Mouse (Mus musculus) intestine, postnatal 0 days (tissue): Measurements from ENCODE around the gene Ext2. TPM values are rescaled to one million over a fixed set of nuclear protein-coding genes. Genes with fewer than 3 reads are reported as not detected.
A peak's percentile ranks its signal among the peaks of the same experiment; 100 is the strongest.

ENCODE experiments used
- ATAC-seq: fragments of 200-750 bp; cut with Nextera tagmentation; 2 replicates; pipeline ENCODE4 v1.8.0; 2017; ENCODE audit warnings: mild to moderate bottlenecking, moderate TSS enrichment, moderate library complexity
- H3K27ac ChIP-seq: fragments of 300-500 bp; sonication (generic); 2 replicates; pipeline ENCODE4 v1.5.1; 2014; ENCODE audit warnings: mild to moderate bottlenecking, low read depth, low read length, moderate library complexity
- H3K27me3 ChIP-seq: fragments of 300-500 bp; sonication (generic); replicated peaks from 2 replicates; pipeline ENCODE4 v1.6.1; 2014; ENCODE audit warnings: low read length, mixed read lengths; ENCODE audit not compliant: control insufficient read depth, insufficient read depth
- H3K36me3 ChIP-seq: fragments of 300-500 bp; sonication (generic); 2 replicates; pipeline ENCODE4 v1.6.1; 2014; ENCODE audit warnings: mild to moderate bottlenecking, moderate library complexity; ENCODE audit not compliant: control insufficient read depth, insufficient read depth
- H3K4me1 ChIP-seq: fragments of 300-500 bp; sonication (generic); replicated peaks from 2 replicates; pipeline ENCODE4 v1.6.1; 2014; ENCODE audit warnings: antibody characterized with exemption, low read length, mixed read lengths; ENCODE audit not compliant: control insufficient read depth, insufficient read depth
- H3K4me2 ChIP-seq: fragments of 300-500 bp; sonication (generic); replicated peaks from 2 replicates; pipeline ENCODE4 v1.6.1; 2014; ENCODE audit warnings: low read depth, mild to moderate bottlenecking, moderate library complexity
- H3K4me3 ChIP-seq: fragments of 300-500 bp; sonication (generic); 2 replicates; pipeline ENCODE4 v1.5.1; 2014; ENCODE audit warnings: low read depth, low read length
- H3K9ac ChIP-seq: fragments of 300-500 bp; sonication (generic); 2 replicates; pipeline ENCODE4 v1.6.1; 2014; ENCODE audit warnings: mild to moderate bottlenecking, low read depth, low read length
- H3K9me3 ChIP-seq: fragments of 300-500 bp; sonication (generic); 2 replicates; pipeline ENCODE4 v1.6.1; 2016; ENCODE audit warnings: mixed run types; ENCODE audit not compliant: control insufficient read depth
- CTCF ChIP-seq: sonication (generic); IDR thresholded peaks from 2 replicates; pipeline ENCODE4 v1.5.1; 2016; ENCODE audit warnings: low read depth, mild to moderate bottlenecking, control low read depth, antibody characterized with exemption, moderate library complexity
- WGBS: fragments of 180-500 bp; shearing (Covaris S2); extraction: QIAGEN DNeasy Blood & Tissue Kit; methylation state at CpG from one replicate; pipeline ENCODE4 v1.1.7; 2014; 5-methylcytosine and 5-hydroxymethylcytosine counted together
- polyA plus RNA-seq: library from polyadenylated mRNA; unstranded; fragments of >200 nt; fragmentation: Nextera tagmentation; extraction: Ambion mirVana; gene quantifications from 2 replicates; pipeline ENCODE4 v1.2.1, GENCODE M21; 2015

Ext2 gene
- polyA plus RNA-seq, 1 experiment from 2014 or later, result 40.8 TPM

DNA sequence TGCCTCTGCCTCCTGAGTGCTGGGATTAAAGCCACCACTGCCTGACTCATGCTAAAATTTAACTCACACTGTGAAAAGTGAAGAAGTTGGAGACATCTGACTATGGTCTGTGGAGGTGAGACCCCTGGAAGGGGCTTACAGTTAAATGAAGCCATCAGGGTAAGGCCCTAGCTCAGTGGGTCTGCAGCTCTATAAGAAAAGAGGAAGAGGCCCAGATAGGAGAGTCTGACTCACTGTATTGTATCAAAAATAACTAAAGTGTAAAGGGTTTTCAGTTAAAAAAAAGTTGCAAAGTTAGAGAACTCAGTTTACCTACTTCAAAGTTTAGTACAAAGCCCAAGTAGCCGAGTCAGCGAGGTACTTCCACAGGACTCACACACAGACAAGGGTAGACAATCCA, 19.4 kb downstream of the Ext2 start:
- H3K9me3 ChIP-seq, result no peaks in the 10 kb centered on the region
- no peaks in the 10 kb centered on the region for H3K4me1 ChIP-seq
- H3K9ac ChIP-seq, result no peak overlapping the region
- H3K4me2 ChIP-seq, result no peak overlapping the region
- H3K4me3 ChIP-seq, result no peak overlapping the region
- no peak for TF ChIP-seq CTCF
- WGBS, result 93% methylated on average over 2 of the region's 2 CpGs
- peaks cover 73% of the 10 kb centered on the region for H3K36me3 ChIP-seq
- H3K27ac ChIP-seq, result no peak overlapping the region
- no peaks in the 10 kb centered on the region for H3K27me3 ChIP-seq
- no peak for ATAC-seq

DNA sequence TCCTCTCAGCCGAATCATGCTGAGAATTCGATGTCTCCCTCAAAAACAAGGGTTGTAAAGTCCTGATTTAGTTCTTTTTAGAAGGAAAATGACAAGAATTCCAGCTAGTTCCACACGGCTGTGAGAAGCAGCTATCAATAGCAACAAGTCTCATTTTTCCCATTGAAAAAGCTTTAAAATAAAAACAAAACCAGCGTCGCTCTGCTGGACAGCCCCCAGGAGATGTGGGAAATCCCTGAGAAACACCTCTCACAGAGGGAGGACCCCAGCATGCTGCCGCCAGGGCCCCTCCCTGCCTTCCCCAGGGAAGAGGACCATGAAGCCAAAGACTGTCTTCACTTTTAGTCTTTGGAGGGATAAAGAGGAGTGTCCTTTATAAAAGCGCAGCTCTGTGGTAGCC, 21.3 kb downstream of the Ext2 start:
- Histone ChIP-seq H3K4me3 (no peak overlapping the region), H3K4me2 (no peak overlapping the region), H3K27me3 (no peaks in the 10 kb centered on the region), H3K36me3 (peaks cover 69% of the 10 kb centered on the region), H3K27ac (no peak overlapping the region), H3K4me1 (no peaks in the 10 kb centered on the region), H3K9me3 (no peaks in the 10 kb centered on the region), H3K9ac (no peak overlapping the region)
- WGBS, result 86% methylated on average over 7 of the region's 7 CpGs
- no peak for ATAC-seq
- TF ChIP-seq CTCF, result no peak

GRCm38 (mm10) chr2:93797162-93797795, 25.1 kb downstream of the Ext2 start:
- H3K4me3 ChIP-seq, result no peak overlapping the region

DNA sequence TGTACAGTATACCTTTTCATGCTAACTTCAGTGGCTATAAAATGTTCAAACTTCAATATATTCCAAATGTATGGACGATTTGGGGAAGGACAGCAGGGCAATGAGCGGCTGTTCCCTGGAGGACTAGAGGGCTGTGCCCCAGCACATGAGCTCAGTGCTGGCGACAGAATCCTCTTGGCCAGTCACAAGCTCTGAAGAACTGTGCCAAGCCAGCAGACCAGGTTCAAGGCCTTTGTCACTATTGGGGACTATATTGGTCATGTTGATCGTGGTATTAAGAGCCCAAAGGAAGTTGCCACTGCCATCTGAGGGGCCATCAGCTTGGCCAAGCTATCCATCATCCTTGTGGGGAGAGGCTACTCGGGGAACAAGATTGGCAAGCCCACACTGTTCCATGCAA, 28.0 kb downstream of the Ext2 start:
- peaks cover 44% of the 10 kb centered on the region for H3K36me3 ChIP-seq
- H3K4me1 ChIP-seq, result no peaks in the 10 kb centered on the region
- H3K27me3 ChIP-seq, result no peaks in the 10 kb centered on the region
- H3K4me2 ChIP-seq, result no peak overlapping the region
- H3K27ac ChIP-seq, result no peak overlapping the region
- TF ChIP-seq CTCF, result no peak
- H3K9me3 ChIP-seq, result no peaks in the 10 kb centered on the region
- 86% methylated on average over 5 of the region's 5 CpGs for WGBS
- ATAC-seq, result no peak
- no peak overlapping the region for H3K4me3 ChIP-seq
- H3K9ac ChIP-seq, result no peak overlapping the region

More at GRCm38 (mm10) chr2:93797162-93797795, 25.1 kb downstream of the Ext2 start:
- 65% methylated on average over 19 of the region's 19 CpGs for WGBS
- H3K27ac ChIP-seq, result no peak overlapping the region; the same call in 1 of the 2 replicates
- H3K9me3 ChIP-seq, result no peaks in the 10 kb centered on the region
- no peaks in the 10 kb centered on the region for H3K27me3 ChIP-seq
- no peak for ATAC-seq
- no peaks in the 10 kb centered on the region for H3K4me1 ChIP-seq
- H3K4me2 ChIP-seq, result no peak overlapping the region
- H3K36me3 ChIP-seq, result peaks cover 67% of the 10 kb centered on the region
- H3K9ac ChIP-seq, result no peak overlapping the region
- 0 out of 2 replicates have a peak, but pooled peaks have one; percentile 20 for TF ChIP-seq CTCF

DNA sequence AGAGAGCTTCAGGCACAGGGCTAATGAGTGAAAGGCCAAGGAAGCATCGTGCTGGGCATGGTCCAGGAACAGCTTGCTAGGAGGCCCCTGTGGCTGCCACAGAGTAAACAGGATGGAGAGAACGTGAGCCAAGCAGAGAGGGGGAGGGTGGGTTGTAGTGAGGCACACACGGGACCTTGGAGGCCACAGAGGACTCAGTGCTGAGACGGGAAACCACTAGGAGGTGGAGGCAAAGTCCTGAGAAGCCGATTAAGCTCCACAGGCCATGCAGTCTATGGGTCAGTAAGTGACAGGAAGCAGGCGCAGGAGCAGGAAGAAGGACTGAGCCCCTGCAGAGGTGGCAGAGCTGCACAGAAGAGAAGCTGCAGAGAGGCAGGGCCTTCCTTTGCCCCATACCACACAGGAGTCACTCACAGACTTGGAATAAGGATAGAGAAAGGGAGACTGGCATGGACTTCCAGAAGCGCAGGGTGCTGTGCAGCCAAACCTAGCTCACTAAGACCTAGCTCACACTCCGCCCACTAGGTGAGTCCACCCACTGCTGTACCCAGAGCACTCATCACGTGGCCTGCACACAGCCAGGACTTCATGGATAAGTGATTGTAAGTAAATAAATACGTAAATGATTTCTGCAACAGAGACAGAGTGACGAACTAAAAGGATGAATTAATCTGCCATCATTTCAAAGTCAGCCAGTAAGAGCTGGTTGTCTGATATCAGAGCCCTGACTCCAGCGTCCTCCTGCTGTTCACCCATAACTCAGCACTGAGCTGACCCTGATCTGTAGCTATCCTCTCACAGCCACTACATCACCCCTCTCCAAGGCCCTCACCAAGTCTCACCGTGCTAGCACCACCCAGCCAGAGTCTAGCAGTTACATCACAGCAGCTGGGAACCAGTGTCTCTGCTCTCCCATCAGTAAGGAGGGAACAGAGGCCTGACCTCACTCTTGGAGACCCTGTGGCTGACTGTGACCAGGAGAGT, 30.6 kb downstream of the Ext2 start:
- WGBS, result 41% methylated on average over 13 of the region's 13 CpGs
- no peak for TF ChIP-seq CTCF

DNA sequence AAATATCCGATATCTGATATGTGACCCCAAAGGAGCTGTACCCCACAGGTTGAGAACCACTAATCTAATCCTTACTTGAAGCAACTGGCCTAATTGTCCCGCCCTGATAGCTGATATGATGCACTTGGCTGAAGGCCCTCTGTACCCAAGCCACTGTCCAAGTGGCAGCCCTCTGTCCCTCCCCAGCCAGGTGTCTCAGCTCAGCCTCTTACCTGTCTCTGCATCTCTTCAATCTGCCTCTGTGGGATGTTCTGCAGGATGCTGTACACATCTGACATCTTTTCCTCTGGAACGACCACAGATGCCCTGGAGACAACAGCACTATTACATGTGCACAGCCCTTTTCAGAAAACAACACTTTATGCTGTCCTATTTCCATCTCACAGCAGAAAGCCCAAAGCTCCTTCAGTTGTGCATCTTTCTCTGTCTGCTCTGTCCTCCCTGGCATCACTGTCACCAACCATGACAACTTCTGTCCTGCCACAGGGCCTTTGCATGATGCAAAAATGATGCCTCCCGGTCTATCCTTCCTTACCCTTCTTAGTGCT, 31.5 kb downstream of the Ext2 start:
- no peak overlapping the region for H3K4me2 ChIP-seq
- H3K36me3 ChIP-seq, result peaks cover 51% of the 10 kb centered on the region
- TF ChIP-seq CTCF, result no peak
- no peak overlapping the region for H3K9ac ChIP-seq
- ATAC-seq, result no peak
- no peak overlapping the region for H3K4me3 ChIP-seq
- no peaks in the 10 kb centered on the region for H3K4me1 ChIP-seq
- WGBS, result 85% methylated on average over 4 of the region's 4 CpGs
- H3K27ac ChIP-seq, result no peak overlapping the region
- no peaks in the 10 kb centered on the region for H3K27me3 ChIP-seq
- H3K9me3 ChIP-seq, result no peaks in the 10 kb centered on the region

More for the DNA sequence above, 30.6 kb downstream of the Ext2 start:
- no peak overlapping the region for H3K27ac ChIP-seq
- H3K9me3 ChIP-seq, result no peaks in the 10 kb centered on the region
- H3K4me3 ChIP-seq, result no peak overlapping the region
- H3K4me1 ChIP-seq, result no peaks in the 10 kb centered on the region
- peaks cover 57% of the 10 kb centered on the region for H3K36me3 ChIP-seq
- ATAC-seq, result peak; percentile 45; the same call in 1 of the 2 replicates
- no peak overlapping the region for H3K9ac ChIP-seq
- no peaks in the 10 kb centered on the region for H3K27me3 ChIP-seq
- H3K4me2 ChIP-seq, result no peak overlapping the region
